Mouse (Mus musculus) E14TG2a.4 (cell line): ENCODE measurements at regions not wholly inside any gene's neighbourhood (a gene's known extent, or its start where the extent isn't known, plus 50 kb on each side); places are given as distances from the start of the nearest gene placed in this dataset.

Experiments
- H3K27me3 ChIP-seq: 2 replicates; pipeline ENCODE4 v1.6.1; 2014; ENCODE audit warnings: low read length, control low read depth; ENCODE audit not compliant: insufficient read depth
- H3K36me3 ChIP-seq: 2 replicates; pipeline ENCODE4 v1.6.1; 2014; ENCODE audit warnings: low read length, control low read depth; ENCODE audit not compliant: insufficient read depth
- H3K4me1 ChIP-seq: replicated peaks from 2 replicates; pipeline ENCODE4 v1.6.1; 2014; ENCODE audit warnings: low read depth, low read length, control low read depth
- H3K4me3 ChIP-seq: replicated peaks from 2 replicates; pipeline ENCODE4 v1.5.1; 2014; ENCODE audit warnings: mild to moderate bottlenecking, low read length
- H3K9me3 ChIP-seq: 2 replicates; pipeline ENCODE4 v1.6.1; 2014; ENCODE audit warnings: low read length, control low read depth
- CTCF ChIP-seq: conservative IDR thresholded peaks from 2 replicates; pipeline ENCODE4 v1.5.1; 2014; ENCODE audit warnings: low read length
- NANOG ChIP-seq: IDR thresholded peaks from 2 replicates; pipeline ENCODE4 v1.6.1; 2014; ENCODE audit warnings: borderline replicate concordance, low read length, mixed read lengths
- POU5F1 ChIP-seq: IDR thresholded peaks from 2 replicates; pipeline ENCODE4 v1.6.1; 2014; ENCODE audit warnings: low read length, borderline replicate concordance

DNA sequence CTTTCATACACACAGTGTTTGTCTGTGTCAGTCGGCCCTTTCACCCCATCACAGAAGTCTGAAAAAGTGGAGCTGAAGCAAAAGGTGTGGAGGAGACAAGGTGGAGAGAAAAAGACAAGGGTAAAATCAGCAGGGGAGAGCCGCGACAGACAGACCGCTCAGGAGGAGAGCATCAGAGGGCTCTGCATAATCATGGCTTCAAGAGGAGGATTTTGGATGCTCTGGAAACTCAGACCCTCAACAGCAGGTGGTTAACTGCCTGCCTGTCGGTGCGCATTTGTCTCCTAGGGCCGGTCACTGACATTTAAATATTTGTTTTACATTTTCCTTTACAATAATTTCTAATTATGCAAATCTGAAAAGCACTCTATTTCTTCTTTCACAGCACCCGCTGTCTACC, 100.6 kb upstream of the Zfp42 start:
- Histone ChIP-seq H3K4me1 (no peaks in the 10 kb centered on the region), H3K4me3 (no peak overlapping the region), H3K9me3 (no peaks in the 10 kb centered on the region), H3K36me3 (no peaks in the 10 kb centered on the region), H3K27me3 (no peaks in the 10 kb centered on the region)
- TF ChIP-seq POU5F1 (no peak), CTCF (no peak), NANOG (no peak)

DNA sequence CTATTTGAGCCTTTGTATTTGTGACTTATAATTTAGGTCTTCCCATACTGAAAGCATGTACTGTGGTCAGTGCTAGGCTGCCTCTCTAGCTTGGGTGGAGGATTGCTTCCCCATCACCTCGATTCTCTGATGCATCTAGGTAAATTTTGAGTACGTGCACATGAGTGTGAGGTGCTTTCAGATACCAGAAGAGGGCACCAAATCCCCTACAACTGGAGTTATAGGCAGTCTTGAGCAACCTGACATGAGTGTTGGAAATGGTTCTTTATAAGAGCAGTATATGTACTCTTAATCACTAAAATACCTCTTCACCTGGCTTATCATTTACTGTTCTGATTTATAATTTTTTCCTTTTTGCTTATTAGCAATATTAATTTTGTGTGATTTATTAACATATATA, 86.3 kb upstream of the Zfp42 start:
- Histone ChIP-seq H3K9me3 (no peaks in the 10 kb centered on the region), H3K4me1 (no peaks in the 10 kb centered on the region), H3K36me3 (no peaks in the 10 kb centered on the region), H3K27me3 (no peaks in the 10 kb centered on the region), H3K4me3 (no peak overlapping the region)
- TF ChIP-seq CTCF (peak; percentile 56), POU5F1 (no peak), NANOG (no peak)

DNA sequence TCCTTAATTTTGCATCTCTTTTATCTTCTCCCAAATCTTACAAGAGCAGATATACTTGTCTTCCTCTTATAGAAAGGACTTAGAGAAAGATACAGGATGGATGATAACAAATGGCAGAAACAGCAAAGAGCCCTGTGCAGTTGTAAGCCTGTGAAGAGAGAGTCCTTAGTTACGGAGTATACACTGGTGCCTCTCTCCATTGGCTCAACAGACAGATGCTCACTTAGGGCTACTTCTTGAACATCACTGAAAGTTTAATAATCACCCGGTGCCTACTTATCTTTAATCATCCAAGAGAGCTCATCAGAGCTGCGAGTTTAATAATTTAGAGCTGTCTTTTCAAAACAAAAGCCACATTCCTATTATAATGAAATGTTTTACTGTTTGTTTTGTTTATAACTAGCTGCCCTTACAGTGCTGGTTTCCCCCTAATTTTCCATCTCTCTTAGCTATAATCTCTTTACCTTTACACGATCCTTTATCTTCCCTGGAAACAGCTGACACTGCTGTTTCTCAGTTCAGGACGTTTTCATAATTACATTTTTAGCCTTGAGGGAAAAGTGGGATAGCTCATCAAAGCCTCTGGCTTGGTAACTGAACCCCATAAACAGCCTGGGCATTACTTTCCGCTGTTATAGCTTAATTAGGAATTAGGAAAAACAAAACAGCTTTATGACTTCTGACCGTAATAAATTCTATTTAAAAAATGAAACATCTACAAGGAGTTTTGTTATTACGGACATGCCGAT, 83.8 kb upstream of the Zfp42 start:
- Histone ChIP-seq H3K4me1 (no peaks in the 10 kb centered on the region), H3K4me3 (no peak overlapping the region), H3K27me3 (no peaks in the 10 kb centered on the region), H3K36me3 (no peaks in the 10 kb centered on the region), H3K9me3 (no peaks in the 10 kb centered on the region)
- TF ChIP-seq NANOG (no peak), CTCF (no peak), POU5F1 (no peak)
